Mouse (Mus musculus) midbrain, embryonic 15.5 days (tissue): ENCODE measurements around the gene Ntrk2. TPM values are rescaled to one million over a fixed set of nuclear protein-coding genes. Genes with fewer than 3 reads are reported as not detected.

ENCODE experiments used
- ATAC-seq: fragments of 200-750 bp; cut with Nextera tagmentation; replicated peaks from 2 replicates; pipeline ENCODE4 v1.8.0; 2017; ENCODE audit warnings: moderate TSS enrichment
- H3K27ac ChIP-seq: fragments of 300-500 bp; sonication (generic); 2 replicates; pipeline ENCODE4 v1.5.1; 2015; ENCODE audit warnings: mild to moderate bottlenecking, inconsistent platforms
- H3K27me3 ChIP-seq: fragments of 300-500 bp; sonication (generic); replicated peaks from 2 replicates; pipeline ENCODE4 v1.6.1; 2015; ENCODE audit warnings: inconsistent platforms
- H3K36me3 ChIP-seq: fragments of 300-500 bp; sonication (generic); replicated peaks from 2 replicates; pipeline ENCODE4 v1.6.1; 2015; ENCODE audit warnings: inconsistent platforms
- H3K4me1 ChIP-seq: fragments of 300-500 bp; sonication (generic); 2 replicates; pipeline ENCODE4 v1.6.1; 2015; ENCODE audit warnings: inconsistent platforms
- H3K4me2 ChIP-seq: fragments of 300-500 bp; sonication (generic); 2 replicates; pipeline ENCODE4 v1.6.1; 2015; ENCODE audit warnings: inconsistent platforms, mild to moderate bottlenecking, moderate library complexity
- H3K4me3 ChIP-seq: fragments of 300-500 bp; sonication (generic); 2 replicates; pipeline ENCODE4 v1.5.1; 2015; ENCODE audit warnings: mild to moderate bottlenecking, inconsistent platforms
- H3K9ac ChIP-seq: fragments of 300-500 bp; sonication (generic); 2 replicates; pipeline ENCODE4 v1.6.1; 2015; ENCODE audit warnings: mild to moderate bottlenecking, inconsistent platforms
- H3K9me3 ChIP-seq: fragments of 300-500 bp; sonication (generic); 2 replicates; pipeline ENCODE4 v1.6.1; 2016; ENCODE audit warnings: inconsistent platforms
- WGBS: fragments of 180-500 bp; shearing (Covaris S2); methylation state at CpG from one replicate; pipeline ENCODE4 v1.1.7; 2015; ENCODE audit warnings: mixed read lengths; 5-methylcytosine and 5-hydroxymethylcytosine counted together
- polyA plus RNA-seq: library from polyadenylated mRNA; unstranded; fragments of >200 nt; fragmentation: Nextera tagmentation; extraction: Ambion mirVana; gene quantifications from 2 replicates; pipeline ENCODE4 v1.2.1, GENCODE M21; 2015

Ntrk2 gene
- polyA plus RNA-seq, 1 experiment from 2014 or later: 121 TPM

DNA sequence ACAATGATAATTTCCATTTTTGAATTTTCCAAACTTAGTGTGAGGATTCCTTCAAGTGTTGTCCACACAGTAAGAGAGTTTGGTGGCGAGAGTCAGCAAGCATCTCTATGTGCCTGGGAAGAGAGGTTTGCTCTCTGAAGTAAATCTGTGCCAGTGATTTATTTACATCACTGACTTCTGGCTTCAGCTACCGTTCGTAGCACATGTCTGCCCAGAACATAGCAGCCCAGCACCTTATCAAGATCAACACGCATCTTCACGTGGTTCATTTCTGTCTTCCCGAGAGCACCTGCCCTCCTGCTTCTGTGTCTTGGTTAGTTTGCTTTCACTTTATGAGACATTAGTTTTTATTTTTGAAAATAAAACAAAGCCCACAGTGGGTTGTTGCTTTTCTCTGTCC lies 47.3 kb downstream of the Ntrk2 start:
- no peaks in the 10 kb centered on the region for H3K27me3 ChIP-seq
- H3K4me2 ChIP-seq: no peak overlapping the region
- H3K4me3 ChIP-seq: no peak overlapping the region
- no peak overlapping the region for H3K9ac ChIP-seq
- no peak for ATAC-seq
- 84% methylated on average over 6 of the region's 6 CpGs for WGBS
- H3K36me3 ChIP-seq: peaks cover 3% of the 10 kb centered on the region; the same call in 1 of the 2 replicates
- H3K9me3 ChIP-seq: no peaks in the 10 kb centered on the region
- no peaks in the 10 kb centered on the region for H3K4me1 ChIP-seq
- H3K27ac ChIP-seq: no peak overlapping the region

- no peak overlapping the region for H3K4me3 ChIP-seq
- H3K4me1 ChIP-seq: no peaks in the 10 kb centered on the region
- ATAC-seq: no peak
- H3K27ac ChIP-seq: no peak overlapping the region
- no peaks in the 10 kb centered on the region for H3K9me3 ChIP-seq
- no peaks in the 10 kb centered on the region for H3K27me3 ChIP-seq
- 0 out of 2 replicates have a peak, but pooled peaks cover 8% of the 10 kb centered on the region for H3K36me3 ChIP-seq
- H3K9ac ChIP-seq: no peak overlapping the region
- H3K4me2 ChIP-seq: no peak overlapping the region
- 94% methylated on average over 10 of the region's 10 CpGs for WGBS
Observed at GRCm38 (mm10) chr13:58866239-58866638, 59.9 kb downstream of the Ntrk2 start.

DNA sequence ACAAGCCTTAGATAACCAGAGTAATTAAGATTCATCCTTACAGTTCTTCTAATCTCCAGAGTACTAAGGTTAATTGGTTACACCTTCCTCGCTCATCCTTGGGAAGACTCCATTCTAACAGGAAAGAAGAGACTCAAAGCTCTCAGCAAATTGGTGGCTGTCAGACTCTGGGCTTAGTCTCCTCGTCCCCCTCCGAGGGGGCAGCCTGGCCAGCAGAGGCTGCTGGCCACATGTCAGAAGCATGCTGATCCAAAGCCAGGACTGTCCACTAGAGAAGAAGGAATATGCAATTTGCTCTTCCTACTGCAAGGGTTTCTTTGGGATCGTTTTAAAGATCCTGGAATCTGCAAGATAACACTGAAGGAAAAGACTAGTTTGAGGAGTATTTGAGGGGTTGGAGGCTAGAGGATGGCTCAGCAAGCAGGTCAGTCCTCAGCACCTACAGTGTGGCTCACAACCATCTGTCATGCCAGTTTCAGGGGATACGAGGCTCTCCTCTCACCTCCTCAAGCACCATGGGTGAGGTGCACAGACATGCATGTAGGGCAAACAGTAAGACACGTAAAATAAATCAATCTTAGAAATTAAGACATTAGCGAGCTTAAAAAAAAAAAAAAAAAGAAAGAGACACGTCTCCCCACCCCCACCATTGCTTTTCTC lies 60.5 kb downstream of the Ntrk2 start:
- H3K9me3 ChIP-seq: no peaks in the 10 kb centered on the region
- H3K4me2 ChIP-seq: no peak overlapping the region
- H3K4me1 ChIP-seq: no peaks in the 10 kb centered on the region
- 0 out of 2 replicates have a peak, but pooled peaks cover 3% of the 10 kb centered on the region for H3K36me3 ChIP-seq
- no peak for ATAC-seq
- H3K27me3 ChIP-seq: no peaks in the 10 kb centered on the region
- WGBS: 86% methylated on average over 8 of the region's 8 CpGs
- no peak overlapping the region for H3K4me3 ChIP-seq
- H3K9ac ChIP-seq: no peak overlapping the region
- H3K27ac ChIP-seq: no peak overlapping the region

DNA sequence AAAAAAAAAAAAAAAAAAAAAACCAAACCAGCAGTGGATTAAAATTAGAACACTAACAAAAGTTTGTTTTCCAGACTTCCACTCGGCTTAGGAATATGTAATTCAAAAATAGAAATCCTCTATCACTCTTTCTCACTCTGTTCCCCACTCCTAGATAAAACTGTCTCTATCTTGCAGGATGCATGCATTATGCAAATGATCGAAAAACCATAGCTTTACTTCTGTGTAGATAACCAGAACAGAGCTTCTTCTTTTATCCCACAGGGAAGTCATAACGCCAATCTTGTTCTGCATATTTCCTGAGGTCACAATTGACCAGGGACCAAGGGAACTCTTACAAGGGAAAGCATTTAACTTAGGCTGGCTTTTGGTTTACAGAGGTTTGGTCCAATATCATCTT lies 76.1 kb downstream of the Ntrk2 start:
- Histone ChIP-seq H3K9ac (no peak overlapping the region), H3K36me3 (peaks cover 5% of the 10 kb centered on the region; the same call in 1 of the 2 replicates), H3K4me3 (no peak overlapping the region), H3K9me3 (no peaks in the 10 kb centered on the region), H3K27me3 (no peaks in the 10 kb centered on the region), H3K4me1 (0 out of 2 replicates have a peak, but pooled peaks cover 2% of the 10 kb centered on the region), H3K27ac (no peak overlapping the region), H3K4me2 (no peak overlapping the region)
- 86% methylated on average over 3 of the region's 3 CpGs for WGBS
- no peak for ATAC-seq

DNA sequence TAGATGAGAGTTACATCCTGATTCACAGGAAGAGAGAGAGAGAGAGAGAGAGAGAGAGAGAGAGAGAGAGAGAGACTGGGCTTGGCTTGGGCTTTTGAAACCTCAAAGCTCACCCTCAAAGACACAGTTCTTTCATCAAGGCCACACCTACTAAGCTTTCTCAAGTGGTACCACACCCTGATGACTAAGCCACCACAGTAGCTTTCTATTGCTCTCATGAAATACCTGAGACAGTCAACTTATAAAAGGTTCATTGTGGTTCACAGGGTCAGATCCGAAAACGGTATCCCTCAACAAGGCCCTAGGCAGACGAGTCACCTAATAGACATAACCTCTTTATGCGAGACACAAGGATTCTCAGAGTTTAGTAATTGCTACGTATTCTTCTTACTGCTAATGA lies 76.5 kb downstream of the Ntrk2 start:
- Histone ChIP-seq H3K9ac (no peak overlapping the region), H3K36me3 (peaks cover 6% of the 10 kb centered on the region; the same call in 1 of the 2 replicates), H3K27ac (no peak overlapping the region), H3K4me2 (no peak overlapping the region), H3K9me3 (no peaks in the 10 kb centered on the region), H3K4me1 (0 out of 2 replicates have a peak, but pooled peaks cover 2% of the 10 kb centered on the region), H3K4me3 (no peak overlapping the region), H3K27me3 (no peaks in the 10 kb centered on the region)
- ATAC-seq: no peak
- 93% methylated on average over 5 of the region's 5 CpGs for WGBS

DNA sequence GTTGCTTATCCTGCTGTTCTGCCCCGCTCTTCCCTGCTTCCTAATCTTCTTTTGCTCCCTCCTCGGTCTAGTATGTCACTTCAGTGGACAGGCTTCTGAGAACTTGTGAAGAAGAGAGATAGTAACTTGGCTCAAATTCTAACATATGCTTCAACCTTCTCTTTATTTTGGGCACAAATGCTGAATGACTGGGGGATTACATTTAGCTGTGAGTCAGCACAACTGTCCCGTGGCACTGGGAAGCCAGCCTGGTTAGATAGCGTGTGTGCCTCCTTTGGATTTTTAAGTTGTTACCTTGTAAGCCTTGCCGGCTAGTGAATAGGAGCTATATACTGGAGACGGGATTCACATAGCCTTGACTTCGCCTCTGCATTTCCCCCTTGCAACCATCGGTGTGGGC lies 79.7 kb downstream of the Ntrk2 start:
- 65% methylated on average over 8 of the region's 8 CpGs for WGBS
- H3K4me1 ChIP-seq: 0 out of 2 replicates have a peak, but pooled peaks cover 2% of the 10 kb centered on the region
- H3K27me3 ChIP-seq: no peaks in the 10 kb centered on the region
- no peak overlapping the region for H3K9ac ChIP-seq
- no peak for ATAC-seq
- no peak overlapping the region for H3K4me3 ChIP-seq
- no peak overlapping the region for H3K4me2 ChIP-seq
- no peaks in the 10 kb centered on the region for H3K9me3 ChIP-seq
- no peak overlapping the region for H3K27ac ChIP-seq
- 0 out of 2 replicates have a peak, but pooled peaks cover 6% of the 10 kb centered on the region for H3K36me3 ChIP-seq

GRCm38 (mm10) chr13:58896254-58896910 lies 90.0 kb downstream of the Ntrk2 start:
- no peaks in the 10 kb centered on the region for H3K4me1 ChIP-seq
- 70% methylated on average over 12 of the region's 12 CpGs for WGBS
- ATAC-seq: no peak
- H3K27me3 ChIP-seq: no peaks in the 10 kb centered on the region
- no peak overlapping the region for H3K4me2 ChIP-seq
- no peaks in the 10 kb centered on the region for H3K9me3 ChIP-seq
- H3K36me3 ChIP-seq: peaks cover 5% of the 10 kb centered on the region; the same call in 1 of the 2 replicates
- H3K4me3 ChIP-seq: no peak overlapping the region
- H3K27ac ChIP-seq: no peak overlapping the region
- H3K9ac ChIP-seq: no peak overlapping the region

DNA sequence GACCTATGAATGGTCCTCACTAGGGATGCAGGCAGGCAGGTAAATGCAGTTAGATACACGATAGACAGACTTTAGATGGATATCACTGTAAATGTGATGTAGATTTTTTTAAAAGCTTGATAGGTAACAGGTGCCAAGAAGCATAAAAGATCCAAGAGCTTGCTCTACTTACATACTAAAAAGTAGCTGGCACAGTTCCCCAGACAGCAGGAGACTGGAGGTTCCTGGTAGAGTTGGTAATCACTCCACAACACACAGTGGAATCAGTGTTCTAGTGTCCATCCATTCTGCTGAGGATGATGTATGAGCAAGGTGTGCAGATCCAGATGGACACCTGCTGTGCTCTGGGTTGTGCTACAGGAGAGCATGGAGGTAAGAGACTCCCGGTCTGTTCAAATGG lies 93.0 kb downstream of the Ntrk2 start:
- Histone ChIP-seq H3K36me3 (peaks cover 5% of the 10 kb centered on the region; the same call in 1 of the 2 replicates), H3K27me3 (no peaks in the 10 kb centered on the region), H3K4me3 (no peak overlapping the region), H3K9ac (no peak overlapping the region), H3K4me1 (peaks cover 18% of the 10 kb centered on the region), H3K4me2 (no peak overlapping the region), H3K27ac (no peak overlapping the region), H3K9me3 (no peaks in the 10 kb centered on the region)
- no peak for ATAC-seq
- 98% methylated on average over 2 of the region's 2 CpGs for WGBS

GRCm38 (mm10) chr13:58902313-58902712 lies 95.9 kb downstream of the Ntrk2 start:
- H3K36me3 ChIP-seq: peaks cover 5% of the 10 kb centered on the region; the same call in 1 of the 2 replicates
- ATAC-seq: no peak
- 79% methylated on average over 8 of the region's 8 CpGs for WGBS
- no peak overlapping the region for H3K4me2 ChIP-seq
- no peaks in the 10 kb centered on the region for H3K9me3 ChIP-seq
- H3K4me1 ChIP-seq: peaks cover 34% of the 10 kb centered on the region
- no peak overlapping the region for H3K9ac ChIP-seq
- peak overlapping the region; percentile 25; the same call in 1 of the 2 replicates for H3K27ac ChIP-seq
- H3K27me3 ChIP-seq: no peaks in the 10 kb centered on the region
- no peak overlapping the region for H3K4me3 ChIP-seq

DNA sequence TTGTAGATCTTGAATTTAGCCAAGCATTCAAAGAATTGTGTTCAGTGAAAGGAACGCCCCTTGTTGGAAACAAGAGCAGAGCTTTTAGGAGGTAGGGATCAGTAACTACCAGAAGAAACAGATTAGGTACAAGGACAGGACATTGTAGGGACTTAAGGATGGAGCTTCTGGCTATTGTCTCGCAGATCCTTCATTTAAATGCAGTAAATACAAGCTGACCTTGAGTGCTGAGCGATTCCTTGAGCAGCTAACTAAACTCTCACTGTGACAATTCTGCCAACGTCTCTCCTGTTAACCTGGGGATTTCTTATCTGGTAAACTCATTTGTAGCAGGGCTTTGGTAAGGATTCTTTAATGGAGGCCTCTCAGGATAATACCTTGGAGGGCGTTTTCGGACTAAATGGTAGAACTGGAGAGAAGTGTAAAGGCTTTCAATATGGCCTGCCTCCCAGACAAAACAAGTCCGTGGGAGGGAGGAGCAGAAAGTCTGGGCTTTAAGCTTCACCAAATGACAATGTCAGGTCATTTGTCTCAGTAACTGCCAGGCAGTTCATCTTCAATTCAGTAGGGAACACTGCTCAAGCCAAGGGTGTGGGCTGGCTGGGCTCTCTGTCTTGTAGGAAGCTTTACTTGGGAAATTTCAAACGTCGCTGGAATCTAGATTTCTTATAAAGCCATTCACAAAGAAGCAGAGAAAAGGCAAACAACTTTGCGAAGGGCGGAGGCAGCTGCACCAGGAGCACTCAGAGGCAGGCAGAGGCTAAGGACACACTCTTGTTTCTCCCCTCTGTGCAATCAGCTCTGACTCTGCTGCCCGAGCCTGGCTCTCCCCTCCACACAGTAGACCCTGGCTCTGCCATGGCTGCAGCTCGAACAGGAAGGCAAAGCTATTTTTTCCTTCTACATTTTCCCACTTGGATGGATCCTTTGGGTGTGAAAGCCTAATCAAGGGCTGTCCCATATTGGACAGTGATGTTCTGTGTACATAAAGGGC lies 98.7 kb downstream of the Ntrk2 start:
- peaks cover 39% of the 10 kb centered on the region for H3K4me1 ChIP-seq
- H3K4me2 ChIP-seq: no peak overlapping the region
- H3K36me3 ChIP-seq: peaks cover under 1% of the 10 kb centered on the region; the same call in 1 of the 2 replicates
- 29% methylated on average over 13 of the region's 13 CpGs for WGBS
- H3K9me3 ChIP-seq: no peaks in the 10 kb centered on the region
- no peak overlapping the region for H3K4me3 ChIP-seq
- H3K27ac ChIP-seq: peak overlapping the region; percentile 54
- ATAC-seq: peak; percentile 24; the same call in 1 of the 2 replicates
- H3K9ac ChIP-seq: no peak overlapping the region
- H3K27me3 ChIP-seq: no peaks in the 10 kb centered on the region

- Histone ChIP-seq H3K27ac (no peak overlapping the region), H3K9me3 (no peaks in the 10 kb centered on the region), H3K27me3 (no peaks in the 10 kb centered on the region), H3K36me3 (no peaks in the 10 kb centered on the region), H3K4me2 (no peak overlapping the region), H3K4me3 (no peak overlapping the region), H3K4me1 (peaks cover 7% of the 10 kb centered on the region; the same call in 1 of the 2 replicates), H3K9ac (no peak overlapping the region)
- 93% methylated on average over 2 of the region's 2 CpGs for WGBS
- ATAC-seq: no peak
Observed at GRCm38 (mm10) chr13:58911936-58912335, 105.6 kb downstream of the Ntrk2 start.

GRCm38 (mm10) chr13:58912559-58912958 lies 106.2 kb downstream of the Ntrk2 start:
- Histone ChIP-seq H3K4me3 (no peak overlapping the region), H3K27me3 (no peaks in the 10 kb centered on the region), H3K27ac (no peak overlapping the region), H3K9ac (no peak overlapping the region), H3K9me3 (no peaks in the 10 kb centered on the region), H3K4me1 (peaks cover 3% of the 10 kb centered on the region; the same call in 1 of the 2 replicates), H3K4me2 (no peak overlapping the region), H3K36me3 (no peaks in the 10 kb centered on the region)
- ATAC-seq: peak; percentile 42; the same call in 1 of the 2 replicates
